Mouse (Mus musculus) brown adipose tissue, adult 24 weeks (tissue): ENCODE measurements around the gene Olfr624. TPM values are rescaled to one million over a fixed set of nuclear protein-coding genes. Genes with fewer than 3 reads are reported as not detected.
"Not testable (repeated sequence)": the region's sequence is repeated elsewhere in the genome, so short reads cannot be mapped to it uniquely, and the experiment has no call there.

ENCODE experiments used
- H3K27ac ChIP-seq: fragments of 200-500 bp; replicated peaks from 2 replicates; pipeline ENCODE4 v1.5.1; 2012; ENCODE audit warnings: low read depth, mild to moderate bottlenecking, low read length
- H3K4me1 ChIP-seq: fragments of 200-500 bp; 2 replicates; pipeline ENCODE4 v1.6.1; 2012; ENCODE audit warnings: low read length, mixed read lengths; ENCODE audit not compliant: control insufficient read depth, insufficient read depth, insufficient read length
- H3K4me3 ChIP-seq: fragments of 200-500 bp; 2 replicates; pipeline ENCODE4 v1.5.1; 2012; ENCODE audit warnings: low read depth, mild to moderate bottlenecking, low read length, moderate library complexity; ENCODE audit not compliant: insufficient read depth
- polyA plus RNA-seq: library from polyadenylated mRNA; stranded (reverse); fragments of >200 nt; gene quantifications from 2 replicates; pipeline ENCODE4 v1.2.4, GENCODE M21; 2012; ENCODE audit not compliant: missing spikeins, insufficient read depth, insufficient read length

Gene Olfr624
- polyA plus RNA-seq: not detected in 2 replicates

GRCm38 (mm10) chr7:103671091-103671490 lies at the start of gene Olfr624:
Gene Olfr624 (minus strand): TSS chr7:103671191.
- Histone ChIP-seq H3K4me1 (no peaks in the 10 kb centered on the region), H3K27ac (no peak within 1 kb of the TSS), H3K4me3 (no peak within 1 kb of the TSS)

- H3K4me3 ChIP-seq, H3K27ac ChIP-seq, H3K4me1 ChIP-seq: not testable (repeated sequence)
These were observed 45.4 kb upstream of the Olfr624 start for GRCm38 (mm10) chr7:103716398-103716797.

- H3K4me1 ChIP-seq: no peaks in the 10 kb centered on the region
- H3K4me3 ChIP-seq: no peak within 1 kb of the TSS
- no peak within 1 kb of the TSS for H3K27ac ChIP-seq
These were observed 43.4 kb upstream of the Olfr624 start, which contains the start of gene Olfr243 for GRCm38 (mm10) chr7:103714371-103714770. Gene Olfr243 (plus strand): TSS chr7:103714671.

- Histone ChIP-seq H3K4me3 (no peak overlapping the region), H3K27ac (no peak overlapping the region), H3K4me1 (no peaks in the 10 kb centered on the region)
These were observed 41.0 kb upstream of the Olfr624 start for GRCm38 (mm10) chr7:103712024-103712423.

GRCm38 (mm10) chr7:103699469-103699868 lies 28.5 kb upstream of the Olfr624 start:
- H3K4me1 ChIP-seq: no peaks in the 10 kb centered on the region
- H3K4me3 ChIP-seq: no peak overlapping the region
- H3K27ac ChIP-seq: no peak overlapping the region

- H3K4me1 ChIP-seq: no peaks in the 10 kb centered on the region
- no peak within 1 kb of the TSS for H3K4me3 ChIP-seq
- H3K27ac ChIP-seq: no peak within 1 kb of the TSS
These were observed 11.4 kb upstream of the Olfr624 start, which contains the start of gene Olfr625-ps1 for GRCm38 (mm10) chr7:103682420-103682819. Gene Olfr625-ps1 (plus strand): TSS chr7:103682720.

GRCm38 (mm10) chr7:103663598-103663997 lies 7.4 kb downstream of the Olfr624 start, which contains the start of gene Olfr623:
Gene Olfr623 (minus strand): TSS chr7:103663698.
- Histone ChIP-seq H3K27ac (no peak within 1 kb of the TSS), H3K4me1 (no peaks in the 10 kb centered on the region)

GRCm38 (mm10) chr7:103644070-103644469 lies 26.9 kb downstream of the Olfr624 start:
- H3K27ac ChIP-seq: no peak overlapping the region
- H3K4me3 ChIP-seq: no peak overlapping the region
- no peaks in the 10 kb centered on the region for H3K4me1 ChIP-seq

More at GRCm38 (mm10) chr7:103663598-103663997, 7.4 kb downstream of the Olfr624 start, which contains the start of gene Olfr623:
- no peak within 1 kb of the TSS for H3K4me3 ChIP-seq

- no peak within 1 kb of the TSS for H3K4me3 ChIP-seq
- no peak within 1 kb of the TSS for H3K27ac ChIP-seq
- no peaks in the 10 kb centered on the region for H3K4me1 ChIP-seq
These were observed 28.4 kb downstream of the Olfr624 start, which contains the start of gene Olfr622 for GRCm38 (mm10) chr7:103642602-103643001. Gene Olfr622 (minus strand): TSS chr7:103642702.

GRCm38 (mm10) chr7:103636795-103637194 lies 34.2 kb downstream of the Olfr624 start:
- Histone ChIP-seq H3K4me1 (no peaks in the 10 kb centered on the region), H3K27ac (no peak overlapping the region), H3K4me3 (no peak overlapping the region)

Other genes starting within 250 kb of the Olfr624 start
- gene Olfr605, start 225.8 kb downstream of the Olfr624 start, polyA plus RNA-seq: not detected in 2 replicates
- not detected in 2 replicates for gene Olfr606, start 222.1 kb downstream of the Olfr624 start, polyA plus RNA-seq
- not detected in 2 replicates for gene Olfr607, start 207.0 kb downstream of the Olfr624 start, polyA plus RNA-seq
- not detected in 2 replicates for gene Olfr608, start 201.3 kb downstream of the Olfr624 start, polyA plus RNA-seq
- not detected in 2 replicates for gene Olfr609, start 173.1 kb downstream of the Olfr624 start, polyA plus RNA-seq
- gene Olfr610, start 159.1 kb downstream of the Olfr624 start, polyA plus RNA-seq: not detected in 2 replicates
- not detected in 2 replicates for gene Olfr611, start 150.3 kb downstream of the Olfr624 start, polyA plus RNA-seq
- not detected in 2 replicates for gene Olfr612, start 128.5 kb downstream of the Olfr624 start, polyA plus RNA-seq
- gene Olfr613, start 123.1 kb downstream of the Olfr624 start, polyA plus RNA-seq: not detected in 2 replicates
- not detected in 2 replicates for gene Olfr615, start 115.1 kb downstream of the Olfr624 start, polyA plus RNA-seq
- gene Olfr616, start 102.0 kb downstream of the Olfr624 start, polyA plus RNA-seq: not detected in 2 replicates
- gene Olfr617, start 98.1 kb downstream of the Olfr624 start, polyA plus RNA-seq: not detected in 2 replicates
- gene Olfr618, start 81.1 kb downstream of the Olfr624 start, polyA plus RNA-seq: not detected in 2 replicates
- gene Olfr619, start 70.6 kb downstream of the Olfr624 start, polyA plus RNA-seq: not detected in 2 replicates
- gene Olfr620, start 58.7 kb downstream of the Olfr624 start, polyA plus RNA-seq: not detected in 2 replicates
- gene Olfr622, start 28.5 kb downstream of the Olfr624 start, polyA plus RNA-seq: not detected in 2 replicates
- not detected in 2 replicates for gene Olfr623, start 7.5 kb downstream of the Olfr624 start, polyA plus RNA-seq
- gene Olfr625-ps1, start 11.5 kb upstream of the Olfr624 start, polyA plus RNA-seq: not detected in 2 replicates
- gene Olfr243, start 43.5 kb upstream of the Olfr624 start, polyA plus RNA-seq: not detected in 2 replicates
- not detected in 2 replicates for gene Olfr628, start 59.2 kb upstream of the Olfr624 start, polyA plus RNA-seq
- not detected in 2 replicates for gene Olfr629, start 73.8 kb upstream of the Olfr624 start, polyA plus RNA-seq
- not detected in 2 replicates for gene Olfr630, start 86.1 kb upstream of the Olfr624 start, polyA plus RNA-seq
- not detected in 2 replicates for gene Olfr69, start 100.4 kb upstream of the Olfr624 start, polyA plus RNA-seq
- not detected in 2 replicates for gene Olfr68, start 108.5 kb upstream of the Olfr624 start, polyA plus RNA-seq
- not detected in 2 replicates for gene Olfr67, start 120.6 kb upstream of the Olfr624 start, polyA plus RNA-seq
- 87.6 and 749 TPM in 2 replicates for gene Hbb-bt, start 142.8 kb upstream of the Olfr624 start, polyA plus RNA-seq
- gene Hbb-bs, start 156.9 kb upstream of the Olfr624 start, polyA plus RNA-seq: 880 and 4,613 TPM in 2 replicates
- not detected in 2 replicates for gene Hbb-bh2, start 169.3 kb upstream of the Olfr624 start, polyA plus RNA-seq
- gene Hbb-bh1, start 172.0 kb upstream of the Olfr624 start, polyA plus RNA-seq: not detected in 2 replicates
- gene Hbb-y, start 182.0 kb upstream of the Olfr624 start, polyA plus RNA-seq: not detected in 2 replicates
- not detected in 2 replicates for gene Olfr66, start 215.1 kb upstream of the Olfr624 start, polyA plus RNA-seq
- gene Olfr64, start 223.3 kb upstream of the Olfr624 start, polyA plus RNA-seq: not detected in 2 replicates
- not detected in 2 replicates for gene Olfr65, start 232.3 kb upstream of the Olfr624 start, polyA plus RNA-seq